Mouse (Mus musculus) frontal cortex, postnatal 25 days (tissue): Measurements from ENCODE around the gene Ptprk.

ENCODE experiments used
- DNase-seq, 2 experiments: peaks; one replicate each; pipeline ENCODE4 v3.0.0; 2022; ENCODE audit warnings: low spot score in 2 of 2

Ptprk gene

GRCm38 (mm10) chr10:28641887-28642286 is 567.3 kb downstream of the Ptprk start:
- DNase-seq, result no peak
